Mouse (Mus musculus): ENCODE measurements around the gene Foxc1. TPM values are rescaled to one million over a fixed set of nuclear protein-coding genes. Genes with fewer than 3 reads are reported as not detected.

The Foxc1 gene
- total RNA-seq (2023), result under 1 TPM in 1 of 2 experiments, not detected in 1; 0.11 TPM

GRCm38 (mm10) chr13:31806428-31806832 lies at the start of gene Foxc1:
Gene Foxc1 (plus strand): TSS chr13:31806633.

Other genes starting within 250 kb of the Foxc1 start
- gene A530084C06Rik, start 247.3 kb upstream of the Foxc1 start, total RNA-seq (2023), result under 1 TPM; 0.62 to 0.75 TPM
- not detected for gene Foxf2, start 180.8 kb upstream of the Foxc1 start, total RNA-seq (2023)